ENCODE assay signal across 20 mouse cellular contexts in the genomic region with DNA sequence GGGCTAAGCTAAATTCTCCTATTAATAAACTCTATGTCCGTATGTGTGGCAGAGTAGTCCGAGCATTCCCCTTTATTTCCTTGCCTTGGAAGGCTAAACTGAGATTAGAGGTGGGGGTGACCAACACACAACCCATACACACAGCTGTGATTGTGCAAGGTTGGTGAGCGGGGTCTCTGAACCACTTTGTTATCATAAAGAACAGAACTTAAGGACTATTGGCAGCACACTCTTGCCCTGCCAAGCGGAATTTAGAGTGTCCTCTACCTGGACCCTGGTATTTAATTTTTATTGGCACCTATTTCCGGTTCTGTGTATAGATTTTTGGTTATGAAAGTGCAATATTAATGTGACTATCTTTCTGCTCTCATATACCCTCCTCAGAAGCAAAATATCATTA.
DNase-seq lines count a peak whose midpoint lies in the region; ATAC-seq lines count a peak whose summit lies in the region.
"Had no signal": no experiment of that assay in that cellular context is flagged by ENCODE, and none has a peak within 500 bp of the region (broad histone marks: within the 10 kb centered on the region; RNA-seq: fewer than 3 reads in every experiment).

No protein-coding gene starts in this region.

- ATAC-seq in kidney, embryonic 15.5 days (replicated peaks; ENCODE audit: low FRiP score), result no peak
- no peak for ATAC-seq in kidney, embryonic 16.5 days (ENCODE audit: low FRiP score, low TSS enrichment)
- no peak for ATAC-seq in embryonic facial prominence, embryonic 13.5 days (ENCODE audit: insufficient number of reproducible peaks, insufficient read depth, low FRiP score, low TSS enrichment, low read depth)
- ATAC-seq in limb, embryonic 12.5 days (ENCODE audit: insufficient number of reproducible peaks, insufficient read depth, low FRiP score, low TSS enrichment, low read depth), result no peak
- no peak for ATAC-seq in liver, embryonic 12.5 days
- ATAC-seq: forebrain, embryonic 14.5 days; hindbrain, embryonic 16.5 days had no signal

- WGBS in kidney, embryonic 15.5 days, result 51% methylated on average over 5 of the region's 5 CpGs
- WGBS in kidney, embryonic 16.5 days, result 40% methylated on average over 5 of the region's 5 CpGs
- WGBS in embryonic facial prominence, embryonic 10.5 days, result 44% methylated on average over 5 of the region's 5 CpGs
- WGBS in embryonic facial prominence, embryonic 13.5 days, result 48% methylated on average over 5 of the region's 5 CpGs
- 27% methylated on average over 5 of the region's 5 CpGs for WGBS in limb, embryonic 12.5 days
- WGBS in liver, embryonic 12.5 days (ENCODE audit: insufficient replicate concordance), result 53% methylated on average over 5 of the region's 5 CpGs

- peak overlapping the region; percentile 59 for H3K27ac ChIP-seq in kidney, embryonic 15.5 days
- no peak overlapping the region for H3K27ac ChIP-seq in kidney, embryonic 16.5 days (ENCODE audit: low read length)
- no peak overlapping the region for H3K27ac ChIP-seq in embryonic facial prominence, embryonic 10.5 days (replicated peaks)
- H3K27ac ChIP-seq in embryonic facial prominence, embryonic 13.5 days, result peak overlapping the region; percentile 52; the same call in 1 of the 2 replicates
- no peak overlapping the region for H3K27ac ChIP-seq in limb, embryonic 12.5 days
- H3K27ac ChIP-seq in liver, embryonic 12.5 days, result no peak overlapping the region
- H3K27ac ChIP-seq: forebrain, embryonic 10.5 days; gastrocnemius, adult 2 months; heart, embryonic 13.5 days; hindbrain, embryonic 12.5 days had no signal

- H3K36me3 ChIP-seq in kidney, embryonic 15.5 days, result no peaks in the 10 kb centered on the region
- H3K36me3 ChIP-seq in kidney, embryonic 16.5 days (ENCODE audit: insufficient read depth, low read length), result no peaks in the 10 kb centered on the region
- no peaks in the 10 kb centered on the region for H3K36me3 ChIP-seq in embryonic facial prominence, embryonic 10.5 days (replicated peaks)
- no peaks in the 10 kb centered on the region for H3K36me3 ChIP-seq in embryonic facial prominence, embryonic 13.5 days
- H3K36me3 ChIP-seq in limb, embryonic 12.5 days, result no peaks in the 10 kb centered on the region
- H3K36me3 ChIP-seq in liver, embryonic 12.5 days, result no peaks in the 10 kb centered on the region
- H3K36me3 ChIP-seq: forebrain, embryonic 10.5 days; heart, embryonic 13.5 days; hindbrain, embryonic 12.5 days had no signal

- peaks cover 72% of the 10 kb centered on the region for H3K27me3 ChIP-seq in kidney, embryonic 15.5 days
- H3K27me3 ChIP-seq in kidney, embryonic 16.5 days (ENCODE audit: insufficient read depth, low read length), result peaks cover 56% of the 10 kb centered on the region
- H3K27me3 ChIP-seq in embryonic facial prominence, embryonic 10.5 days (replicated peaks; ENCODE audit: low read depth, poor library complexity, severe bottlenecking), result peaks cover 96% of the 10 kb centered on the region
- peaks cover 42% of the 10 kb centered on the region for H3K27me3 ChIP-seq in embryonic facial prominence, embryonic 13.5 days
- peaks cover 58% of the 10 kb centered on the region for H3K27me3 ChIP-seq in limb, embryonic 12.5 days
- H3K27me3 ChIP-seq in liver, embryonic 12.5 days (replicated peaks), result peaks cover 81% of the 10 kb centered on the region

- H3K9ac ChIP-seq in kidney, embryonic 15.5 days, result no peak overlapping the region
- no peak overlapping the region for H3K9ac ChIP-seq in kidney, embryonic 16.5 days (replicated peaks; ENCODE audit: low read length)
- H3K9ac ChIP-seq in embryonic facial prominence, embryonic 13.5 days, result 0 out of 2 replicates have a peak overlapping the region, but pooled peaks have one; percentile 17
- H3K9ac ChIP-seq in limb, embryonic 12.5 days (replicated peaks), result no peak overlapping the region
- H3K9ac ChIP-seq in liver, embryonic 12.5 days, result no peak overlapping the region
- H3K9ac ChIP-seq: heart, embryonic 13.5 days; hindbrain, embryonic 12.5 days had no signal

- H3K4me2 ChIP-seq in kidney, embryonic 15.5 days, result no peak overlapping the region
- H3K4me2 ChIP-seq in kidney, embryonic 16.5 days (replicated peaks; ENCODE audit: low read depth, low read length), result no peak overlapping the region
- H3K4me2 ChIP-seq in embryonic facial prominence, embryonic 13.5 days, result peak overlapping the region; percentile 36
- H3K4me2 ChIP-seq in limb, embryonic 12.5 days, result peak overlapping the region; percentile 21; the same call in 1 of the 2 replicates
- H3K4me2 ChIP-seq in liver, embryonic 12.5 days, result no peak overlapping the region
- H3K4me2 ChIP-seq: heart, embryonic 13.5 days; hindbrain, embryonic 12.5 days had no signal

- no peaks in the 10 kb centered on the region for H3K9me3 ChIP-seq in kidney, embryonic 15.5 days (replicated peaks)
- H3K9me3 ChIP-seq in kidney, embryonic 16.5 days (ENCODE audit: low read length), result no peaks in the 10 kb centered on the region
- no peaks in the 10 kb centered on the region for H3K9me3 ChIP-seq in embryonic facial prominence, embryonic 10.5 days
- H3K9me3 ChIP-seq in embryonic facial prominence, embryonic 13.5 days, result no peaks in the 10 kb centered on the region
- no peaks in the 10 kb centered on the region for H3K9me3 ChIP-seq in limb, embryonic 12.5 days
- H3K9me3 ChIP-seq in liver, embryonic 12.5 days (replicated peaks), result no peaks in the 10 kb centered on the region
- H3K9me3 ChIP-seq: forebrain, embryonic 10.5 days; heart, embryonic 13.5 days; hindbrain, embryonic 12.5 days had no signal

- peaks cover 24% of the 10 kb centered on the region for H3K4me1 ChIP-seq in kidney, embryonic 15.5 days
- H3K4me1 ChIP-seq in kidney, embryonic 16.5 days (ENCODE audit: insufficient read depth, low read length), result peaks cover 13% of the 10 kb centered on the region
- peaks cover 67% of the 10 kb centered on the region for H3K4me1 ChIP-seq in embryonic facial prominence, embryonic 10.5 days
- H3K4me1 ChIP-seq in embryonic facial prominence, embryonic 13.5 days, result peaks cover 44% of the 10 kb centered on the region
- peaks cover 39% of the 10 kb centered on the region for H3K4me1 ChIP-seq in limb, embryonic 12.5 days (replicated peaks)
- H3K4me1 ChIP-seq in liver, embryonic 12.5 days, result peaks cover 4% of the 10 kb centered on the region; the same call in 1 of the 2 replicates

- peak overlapping the region; percentile 2; the same call in 1 of the 2 replicates for H3K4me3 ChIP-seq in kidney, embryonic 15.5 days (replicated peaks)
- H3K4me3 ChIP-seq in kidney, embryonic 16.5 days (ENCODE audit: low read length), result no peak overlapping the region
- 0 out of 2 replicates have a peak overlapping the region, but pooled peaks have one; percentile 3 for H3K4me3 ChIP-seq in embryonic facial prominence, embryonic 10.5 days
- H3K4me3 ChIP-seq in embryonic facial prominence, embryonic 13.5 days, result no peak overlapping the region
- H3K4me3 ChIP-seq in limb, embryonic 12.5 days (replicated peaks), result no peak overlapping the region
- H3K4me3 ChIP-seq in liver, embryonic 12.5 days, result no peak overlapping the region
- H3K4me3 ChIP-seq: forebrain, embryonic 10.5 days; gastrocnemius, adult 2 months; heart, embryonic 13.5 days; hindbrain, embryonic 12.5 days had no signal

- no peak for DNase-seq in embryonic facial prominence, embryonic 10.5 days (ENCODE audit: low spot score)
- DNase-seq in ovary, postnatal 10 days (ENCODE audit: low spot score), result no peak
- no peak for DNase-seq in adrenal gland, postnatal 4 days (ENCODE audit: low spot score in 2 of 2)
- DNase-seq: adrenal gland, postnatal 10 days; cerebellum, adult 11-12 months; cerebellum, adult 9-10 months; cerebellum, postnatal 25 days; gastrocnemius, adult 2 months; gastrocnemius, postnatal 36 days; heart, postnatal 4 days had no signal

Comparison
In these comparisons a context has a peak if more than half of its experiments do, and no peak if none do; other contexts are left out.
1. H3K27ac ChIP-seq: peak in kidney, embryonic 15.5 days (single experiment) and embryonic facial prominence, embryonic 13.5 days (single experiment); none in kidney, embryonic 16.5 days (single experiment), embryonic facial prominence, embryonic 10.5 days (single experiment), limb, embryonic 12.5 days (single experiment) and liver, embryonic 12.5 days (single experiment).
2. H3K4me3 ChIP-seq: peak in kidney, embryonic 15.5 days (single experiment) and embryonic facial prominence, embryonic 10.5 days (single experiment); none in kidney, embryonic 16.5 days (single experiment), embryonic facial prominence, embryonic 13.5 days (single experiment), limb, embryonic 12.5 days (single experiment) and liver, embryonic 12.5 days (single experiment).
3. H3K4me2 ChIP-seq: peak in embryonic facial prominence, embryonic 13.5 days (single experiment) and limb, embryonic 12.5 days (single experiment); none in kidney, embryonic 15.5 days (single experiment), kidney, embryonic 16.5 days (single experiment) and liver, embryonic 12.5 days (single experiment).